Mouse (Mus musculus): ENCODE measurements around the gene Olfr139.

The Olfr139 gene

DNA sequence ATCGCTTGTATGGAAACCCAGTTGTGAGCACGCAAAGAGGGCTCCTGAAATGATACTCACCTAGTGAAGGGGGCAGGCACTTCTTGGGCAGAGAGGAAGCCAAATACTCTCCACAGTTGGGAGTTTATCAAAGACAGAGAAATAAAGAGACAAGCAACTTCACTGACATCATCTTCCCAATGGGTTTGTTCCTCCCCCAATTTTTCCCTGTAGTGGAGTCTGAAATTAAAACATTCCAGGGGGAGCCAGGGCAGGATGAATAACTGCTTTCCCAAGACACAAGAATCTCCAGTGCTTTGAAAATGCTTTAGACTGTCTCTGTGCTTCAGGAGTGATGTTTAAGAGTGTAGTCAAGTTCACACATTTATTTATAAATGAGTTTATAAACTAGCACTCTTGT, at the start of gene Olfr139, which contains the start of gene Olfr399:
Gene Olfr139, minus strand, starts transcription at position 101 of the 400 bp plus-strand sequence.
Gene Olfr399, minus strand, starts transcription at position 165 of the 400 bp plus-strand sequence.
- no peak for DNase-seq

DNA sequence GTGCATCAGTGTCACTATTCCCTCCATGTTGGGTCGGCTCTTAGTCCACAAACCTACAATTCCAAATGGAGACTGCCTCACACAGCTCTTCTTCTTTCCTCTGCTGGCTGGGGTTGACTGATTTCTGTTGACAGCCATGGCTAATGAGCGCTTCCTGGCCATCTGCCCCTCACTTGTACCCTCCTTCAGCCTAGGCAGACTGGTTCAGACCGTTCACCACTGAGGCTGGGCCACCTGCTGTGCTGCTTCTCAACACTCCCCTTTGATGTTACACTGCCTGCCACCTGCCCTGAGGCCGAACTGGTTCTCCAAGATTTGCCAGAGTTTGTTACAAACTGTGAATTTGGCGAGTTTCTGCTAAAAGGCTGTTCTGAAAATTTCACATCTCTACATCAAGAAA, 48.7 kb upstream of the Olfr139 start:
- DNase-seq: no peak

DNA sequence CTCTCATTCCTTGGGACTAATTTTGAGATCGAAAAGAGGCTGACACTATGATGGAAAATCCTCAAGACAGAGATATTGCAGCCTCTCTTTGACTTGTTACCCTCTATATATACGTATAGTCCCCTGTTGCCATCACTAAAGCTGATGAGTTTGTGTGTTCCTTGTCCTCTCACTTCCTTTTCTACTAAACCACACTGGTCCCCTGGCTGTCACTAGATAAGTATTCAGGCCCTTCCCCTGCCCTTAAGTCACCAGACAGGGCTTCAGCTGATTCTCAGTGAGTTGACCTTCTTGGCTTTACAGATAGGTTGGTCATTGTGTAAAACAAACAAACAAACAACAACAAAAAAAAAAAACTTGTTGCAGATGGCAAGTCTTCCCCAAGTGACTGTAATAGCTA, 45.2 kb upstream of the Olfr139 start:
- no peak for DNase-seq

DNA sequence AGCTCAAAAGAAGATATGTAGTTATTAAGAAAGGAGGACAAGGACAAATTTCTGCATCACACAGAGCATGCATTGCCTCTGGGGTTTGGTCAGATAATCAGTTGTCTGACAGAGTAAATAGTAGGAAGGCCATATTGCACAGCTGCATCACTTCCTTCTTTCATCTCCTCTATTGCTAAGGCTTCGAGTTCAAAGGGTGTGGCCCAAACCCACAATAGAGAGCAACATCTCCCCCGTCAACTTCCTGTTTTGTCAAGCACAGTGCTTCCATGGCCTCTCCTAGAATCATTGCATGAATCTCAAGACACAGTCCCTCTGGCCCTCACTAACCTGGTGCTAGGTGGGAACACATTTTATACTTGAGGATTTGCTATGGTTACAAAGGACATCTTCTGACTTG, 44.4 kb upstream of the Olfr139 start:
- no peak for DNase-seq

DNA sequence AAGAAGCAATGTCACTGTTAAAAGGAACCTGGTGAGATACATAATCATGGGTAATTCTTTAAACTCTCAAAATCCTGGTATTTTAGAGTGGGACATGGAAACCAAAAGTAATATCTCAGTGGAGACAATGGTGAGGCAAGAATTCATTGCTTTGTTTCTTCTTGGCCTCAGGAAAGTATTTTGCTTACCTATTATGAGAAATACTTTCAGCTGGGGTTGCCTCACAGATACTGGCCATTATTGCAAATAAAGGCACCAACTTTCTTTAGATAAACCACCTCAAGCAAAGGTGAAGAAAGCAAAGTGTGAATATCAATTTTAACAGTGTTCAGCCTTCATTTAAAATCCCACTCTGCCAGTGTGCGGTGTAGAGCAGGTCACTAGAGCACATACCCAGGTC, 13.3 kb upstream of the Olfr139 start, which contains the start of gene Zfp616:
Gene Zfp616, plus strand, starts transcription at position 301 of the 400 bp plus-strand sequence.
- DNase-seq: no peak

DNA sequence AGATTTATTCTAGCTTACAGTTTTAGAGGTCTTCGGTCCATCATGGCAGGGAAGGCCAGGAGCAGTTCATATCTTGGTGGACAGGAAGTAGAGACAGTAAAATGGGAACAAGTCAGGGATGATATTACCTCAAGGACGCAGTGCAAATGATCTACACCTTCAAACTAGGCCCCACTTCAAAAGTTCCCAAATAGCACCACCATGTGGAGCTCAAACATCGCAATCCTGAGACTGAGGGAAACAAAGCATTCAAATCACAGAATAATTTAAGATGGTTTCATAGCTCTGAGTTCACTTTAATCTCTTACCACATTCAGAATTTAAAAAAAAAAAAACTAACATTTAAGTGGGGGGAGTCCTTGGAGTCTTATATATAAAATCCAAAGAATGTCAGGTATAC, 5.0 kb downstream of the Olfr139 start:
- DNase-seq: no peak

Data from kidney, postnatal 14 days (tissue).